Mouse (Mus musculus) liver, embryonic 11.5 days (tissue): ENCODE data around the gene Rbbp4. TPM values are rescaled to one million over a fixed set of nuclear protein-coding genes. Genes with fewer than 3 reads are reported as not detected.

ENCODE experiments used
- ATAC-seq: fragments of 200-750 bp; cut with Nextera tagmentation; replicated peaks from 2 replicates; pipeline ENCODE4 v1.8.0; 2017; ENCODE audit warnings: moderate number of reproducible peaks, mild to moderate bottlenecking, moderate TSS enrichment, moderate library complexity; ENCODE audit not compliant: low FRiP score
- DNase-seq: peaks from one replicate; pipeline ENCODE4 v3.0.0-alpha.2; 2017; ENCODE audit warnings: low spot score
- H3K27ac ChIP-seq: fragments of 300-500 bp; sonication (generic); 2 replicates; pipeline ENCODE4 v1.5.1; 2014; ENCODE audit warnings: mild to moderate bottlenecking, low read depth, low read length, control low read depth
- H3K27me3 ChIP-seq: fragments of 300-500 bp; sonication (generic); replicated peaks from 2 replicates; pipeline ENCODE4 v1.6.1; 2014; ENCODE audit warnings: low read length, mixed read lengths; ENCODE audit not compliant: control insufficient read depth, insufficient read depth
- H3K36me3 ChIP-seq: fragments of 300-500 bp; sonication (generic); 2 replicates; pipeline ENCODE4 v1.6.1; 2014; ENCODE audit warnings: mild to moderate bottlenecking, low read length, moderate library complexity, mixed read lengths; ENCODE audit not compliant: control insufficient read depth, insufficient read depth
- H3K4me1 ChIP-seq: fragments of 300-500 bp; sonication (generic); replicated peaks from 2 replicates; pipeline ENCODE4 v1.6.1; 2014; ENCODE audit warnings: low read length, mixed read lengths; ENCODE audit not compliant: control insufficient read depth, insufficient read depth
- H3K4me2 ChIP-seq: fragments of 300-500 bp; sonication (generic); 2 replicates; pipeline ENCODE4 v1.6.1; 2014; ENCODE audit warnings: mild to moderate bottlenecking, control low read depth, moderate library complexity
- H3K4me3 ChIP-seq: fragments of 300-500 bp; sonication (generic); 2 replicates; pipeline ENCODE4 v1.5.1; 2014; ENCODE audit warnings: low read depth, low read length, control low read depth
- H3K9ac ChIP-seq: fragments of 300-500 bp; sonication (generic); 2 replicates; pipeline ENCODE4 v1.6.1; 2014; ENCODE audit warnings: low read depth, low read length, control low read depth
- H3K9me3 ChIP-seq: fragments of 300-500 bp; sonication (generic); 2 replicates; pipeline ENCODE4 v1.6.1; 2016; ENCODE audit warnings: low read length, inconsistent platforms, mixed read lengths; ENCODE audit not compliant: control insufficient read depth
- WGBS: fragments of 180-500 bp; shearing (Covaris S2); extraction: QIAGEN DNeasy Blood & Tissue Kit; methylation state at CpG from one replicate; pipeline ENCODE4 v1.1.7; 2014; 5-methylcytosine and 5-hydroxymethylcytosine counted together
- polyA plus RNA-seq: library from polyadenylated mRNA; unstranded; fragments of >200 nt; fragmentation: Nextera tagmentation; extraction: Ambion mirVana; gene quantifications from 2 replicates; pipeline ENCODE4 v1.2.1, GENCODE M21; 2014

Gene Rbbp4
- polyA plus RNA-seq, 1 experiment from 2014 or later: 318 TPM

GRCm38 (mm10) chr4:129320876-129321275 is 14.3 kb downstream of the Rbbp4 start:
- WGBS: 90% methylated on average over 1 of the region's 1 CpGs
- H3K27me3 ChIP-seq: no peaks in the 10 kb centered on the region
- DNase-seq: no peak
- ATAC-seq: no peak
- H3K9ac ChIP-seq: no peak overlapping the region
- peaks cover 44% of the 10 kb centered on the region for H3K36me3 ChIP-seq
- H3K4me3 ChIP-seq: no peak overlapping the region
- no peak overlapping the region for H3K27ac ChIP-seq
- no peaks in the 10 kb centered on the region for H3K9me3 ChIP-seq
- H3K4me2 ChIP-seq: no peak overlapping the region
- no peaks in the 10 kb centered on the region; the same call in 1 of the 2 replicates for H3K4me1 ChIP-seq

- H3K36me3 ChIP-seq: peaks cover 56% of the 10 kb centered on the region
- H3K4me1 ChIP-seq: no peaks in the 10 kb centered on the region
- WGBS: 74% methylated on average over 3 of the region's 3 CpGs
- H3K9ac ChIP-seq: no peak overlapping the region
- H3K27me3 ChIP-seq: no peaks in the 10 kb centered on the region
- DNase-seq (no peak), ATAC-seq (no peak)
- H3K9me3 ChIP-seq: no peaks in the 10 kb centered on the region
- H3K4me2 ChIP-seq: no peak overlapping the region
- H3K27ac ChIP-seq: no peak overlapping the region
- H3K4me3 ChIP-seq: no peak overlapping the region
Measured at GRCm38 (mm10) chr4:129313886-129314285, 21.3 kb downstream of the Rbbp4 start.

- DNase-seq (no peak), ATAC-seq (no peak)
- Histone ChIP-seq H3K9ac (no peak overlapping the region), H3K4me3 (no peak overlapping the region), H3K4me2 (no peak overlapping the region), H3K27me3 (no peaks in the 10 kb centered on the region), H3K9me3 (no peaks in the 10 kb centered on the region), H3K4me1 (peaks cover 3% of the 10 kb centered on the region; the same call in 1 of the 2 replicates), H3K27ac (no peak overlapping the region), H3K36me3 (peaks cover 36% of the 10 kb centered on the region)
- 80% methylated on average over 1 of the region's 1 CpGs for WGBS
Measured at GRCm38 (mm10) chr4:129307936-129308335, 27.2 kb downstream of the Rbbp4 start.

- H3K27ac ChIP-seq: no peak overlapping the region; the same call in 1 of the 2 replicates
Measured at GRCm38 (mm10) chr4:129304306-129304705, 30.9 kb downstream of the Rbbp4 start.

GRCm38 (mm10) chr4:129303816-129304215 is 31.4 kb downstream of the Rbbp4 start:
- ATAC-seq (0 out of 2 replicates have a peak, but pooled peaks have one; percentile 13), DNase-seq (no peak)
- no peak overlapping the region for H3K4me2 ChIP-seq
- H3K4me3 ChIP-seq: no peak overlapping the region
- H3K36me3 ChIP-seq: peaks cover 20% of the 10 kb centered on the region; the same call in 1 of the 2 replicates
- no peak overlapping the region for H3K9ac ChIP-seq
- H3K4me1 ChIP-seq: peaks cover 3% of the 10 kb centered on the region; the same call in 1 of the 2 replicates
- H3K9me3 ChIP-seq: no peaks in the 10 kb centered on the region
- H3K27me3 ChIP-seq: no peaks in the 10 kb centered on the region
- H3K27ac ChIP-seq: no peak overlapping the region
- WGBS: 82% methylated on average over 9 of the region's 9 CpGs

More at GRCm38 (mm10) chr4:129304306-129304705, 30.9 kb downstream of the Rbbp4 start:
- ATAC-seq (peak; percentile 78), DNase-seq (no peak)
- Histone ChIP-seq H3K9ac (no peak overlapping the region), H3K36me3 (peaks cover 20% of the 10 kb centered on the region; the same call in 1 of the 2 replicates), H3K4me2 (no peak overlapping the region), H3K4me1 (peaks cover 3% of the 10 kb centered on the region; the same call in 1 of the 2 replicates), H3K9me3 (no peaks in the 10 kb centered on the region), H3K4me3 (no peak overlapping the region), H3K27me3 (no peaks in the 10 kb centered on the region)
- 13% methylated on average over 1 of the region's 1 CpGs for WGBS

GRCm38 (mm10) chr4:129303401-129303800 is 31.8 kb downstream of the Rbbp4 start:
- DNase-seq (no peak), ATAC-seq (no peak)
- Histone ChIP-seq H3K4me2 (no peak overlapping the region), H3K4me3 (no peak overlapping the region), H3K4me1 (peaks cover 3% of the 10 kb centered on the region; the same call in 1 of the 2 replicates), H3K9me3 (no peaks in the 10 kb centered on the region), H3K9ac (no peak overlapping the region), H3K27ac (no peak overlapping the region), H3K27me3 (no peaks in the 10 kb centered on the region), H3K36me3 (peaks cover 16% of the 10 kb centered on the region; the same call in 1 of the 2 replicates)
- 86% methylated on average over 5 of the region's 5 CpGs for WGBS

- H3K9me3 ChIP-seq: no peaks in the 10 kb centered on the region
- no peak overlapping the region for H3K4me3 ChIP-seq
- no peaks in the 10 kb centered on the region for H3K36me3 ChIP-seq
- no peak overlapping the region for H3K27ac ChIP-seq
- DNase-seq: no peak
- no peak for ATAC-seq
- peaks cover 18% of the 10 kb centered on the region for H3K4me1 ChIP-seq
- no peak overlapping the region for H3K4me2 ChIP-seq
- no peak overlapping the region for H3K9ac ChIP-seq
- WGBS: 75% methylated on average over 10 of the region's 10 CpGs
- no peaks in the 10 kb centered on the region for H3K27me3 ChIP-seq
Measured at GRCm38 (mm10) chr4:129299121-129299520, 36.0 kb downstream of the Rbbp4 start.

- ATAC-seq: no peak
- H3K27ac ChIP-seq: no peak overlapping the region
- H3K4me3 ChIP-seq: no peak overlapping the region
- peaks cover 15% of the 10 kb centered on the region for H3K4me1 ChIP-seq
- H3K4me2 ChIP-seq: no peak overlapping the region
- H3K36me3 ChIP-seq: no peaks in the 10 kb centered on the region
- WGBS: 82% methylated on average over 4 of the region's 4 CpGs
- H3K27me3 ChIP-seq: 0 out of 2 replicates have a peak, but pooled peaks cover 4% of the 10 kb centered on the region
- no peak overlapping the region for H3K9ac ChIP-seq
- H3K9me3 ChIP-seq: no peaks in the 10 kb centered on the region
- no peak for DNase-seq
Measured at GRCm38 (mm10) chr4:129297724-129298123, 37.4 kb downstream of the Rbbp4 start.

GRCm38 (mm10) chr4:129296066-129296465 is 39.1 kb downstream of the Rbbp4 start:
- no peak overlapping the region for H3K4me2 ChIP-seq
- H3K4me1 ChIP-seq: peaks cover 15% of the 10 kb centered on the region
- 0 out of 2 replicates have a peak, but pooled peaks cover 4% of the 10 kb centered on the region for H3K27me3 ChIP-seq
- no peak overlapping the region for H3K4me3 ChIP-seq
- no peaks in the 10 kb centered on the region for H3K9me3 ChIP-seq
- DNase-seq (no peak), ATAC-seq (no peak)
- no peak overlapping the region for H3K27ac ChIP-seq
- 69% methylated on average over 7 of the region's 7 CpGs for WGBS
- no peaks in the 10 kb centered on the region for H3K36me3 ChIP-seq
- no peak overlapping the region for H3K9ac ChIP-seq
